Mouse (Mus musculus): ENCODE data around the gene Nxph3. TPM values are rescaled to one million over a fixed set of nuclear protein-coding genes. Genes with fewer than 3 reads are reported as not detected.

Nxph3 gene
- total and polyA plus RNA-seq, 3 experiments: 0.17 TPM; not detected in 2

DNA sequence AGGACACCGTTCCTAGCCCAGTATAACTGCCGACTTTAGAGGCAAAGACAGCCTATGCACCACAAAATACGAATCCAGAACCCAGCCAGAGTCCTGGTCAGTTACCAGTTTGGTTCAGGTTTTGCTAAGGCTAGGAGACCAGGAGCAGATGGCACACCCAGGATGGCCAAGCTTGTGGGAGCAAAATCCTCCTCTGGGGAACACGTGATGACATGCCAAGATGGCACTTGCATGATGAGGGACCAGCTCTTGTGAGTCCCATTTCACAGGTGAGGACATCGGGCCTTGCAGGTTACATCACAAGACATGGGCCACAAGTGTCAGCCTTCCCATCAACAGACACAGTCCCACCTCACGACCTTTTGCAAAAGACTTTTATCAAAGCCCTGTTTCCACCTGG lies 2.0 kb downstream of the Nxph3 start:
- DNase-seq (ENCODE audit: extremely low read depth): no peak
- Histone ChIP-seq H3K9me3 (replicated peaks; ENCODE audit: low read length) (no peaks in the 10 kb centered on the region), H3K4me1 (ENCODE audit: control insufficient read depth in 1 of 2, insufficient read depth in 2 of 2) (peaks cover 13 to 29% of the 10 kb centered on the region in 2 experiments), H3K4me3 (replicated peaks in 1 of 3; ENCODE audit: low read depth in 2 of 3, low read length in 2 of 3, poor library complexity in 1 of 3) (no peak overlapping the region), H3K79me2 (replicated peaks; ENCODE audit: control insufficient read depth, extremely low read depth, insufficient read depth, poor library complexity, severe bottlenecking) (no peaks in the 10 kb centered on the region), H3K4me2 (ENCODE audit: insufficient read depth, low read depth, poor library complexity, severe bottlenecking) (no peak overlapping the region), H3K27me3 (replicated peaks) (peaks cover 93% of the 10 kb centered on the region), H3K36me3 (replicated peaks in 1 of 2; ENCODE audit: control insufficient read depth in 1 of 2, insufficient read depth in 1 of 2, low read length in 1 of 2) (no peaks in the 10 kb centered on the region), H3K27ac (ENCODE audit: insufficient read depth, low read depth) (no peak overlapping the region), H3K9ac (ENCODE audit: insufficient read depth, low read depth) (no peak overlapping the region)
- dilution Hi-C loops (cut with MboI; ENCODE audit: extremely low pct_ligation_motif_present, extremely low pct_unique_long_range_greater_than_20kb, low sequenced_read_pairs): no loop called here
- in situ Hi-C loops (cut with MboI; ENCODE audit: low pct_ligation_motif_present, low pct_unique_long_range_greater_than_20kb, low sequenced_read_pairs): no loop called here
- no peak for TF ChIP-seq RCOR1 (conservative IDR thresholded peaks at IDR 0.05; ENCODE audit: low read depth, low read length)

DNA sequence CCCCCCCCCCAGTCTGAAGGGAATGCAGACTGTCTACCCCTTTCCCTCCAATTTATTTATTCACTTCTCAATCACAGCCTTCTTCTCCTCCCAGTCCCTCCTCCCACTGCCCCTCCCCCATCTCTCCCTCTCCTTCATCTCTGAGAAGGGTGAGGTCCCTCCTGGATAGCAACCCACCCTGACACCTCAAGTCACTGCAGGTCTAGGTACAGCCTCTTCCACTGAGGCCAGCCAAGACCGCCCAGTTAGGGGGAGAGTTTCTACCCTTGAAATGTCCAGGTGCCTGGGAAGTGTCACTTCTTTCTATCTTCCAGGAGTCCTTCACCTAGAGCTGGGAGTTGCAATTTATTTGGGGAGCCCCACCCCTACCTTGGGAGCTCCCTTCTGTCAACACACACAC lies 2.5 kb downstream of the Nxph3 start:
- no peak overlapping the region for H3K27ac ChIP-seq (ENCODE audit: insufficient read depth, low read depth)
- dilution Hi-C loops (cut with MboI; ENCODE audit: extremely low pct_ligation_motif_present, extremely low pct_unique_long_range_greater_than_20kb, low sequenced_read_pairs) (no loop called here), in situ Hi-C loops (cut with MboI; ENCODE audit: low pct_ligation_motif_present, low pct_unique_long_range_greater_than_20kb, low sequenced_read_pairs) (no loop called here)
- no peaks in the 10 kb centered on the region for H3K9me3 ChIP-seq (replicated peaks; ENCODE audit: low read length)
- TF ChIP-seq UBTF (IDR thresholded peaks at IDR 0.05; ENCODE audit: low read depth, low read length): no peak
- no peak for TF ChIP-seq SIN3A (IDR thresholded peaks at IDR 0.05; ENCODE audit: low read length)
- TF ChIP-seq MYC (IDR thresholded peaks at IDR 0.05; ENCODE audit: low read depth, low read length): no peak
- no peak for TF ChIP-seq USF1 (IDR thresholded peaks at IDR 0.05; ENCODE audit: low read depth, low read length)
- no peak for TF ChIP-seq IRF4 (IDR thresholded peaks at IDR 0.05; ENCODE audit: low read depth, low read length)
- TF ChIP-seq NELFE (IDR thresholded peaks at IDR 0.05; ENCODE audit: low read depth, low read length): no peak
- no peak for TF ChIP-seq USF2 (conservative IDR thresholded peaks at IDR 0.05; ENCODE audit: low read depth, low read length)
- no peak for TF ChIP-seq MAX (IDR thresholded peaks at IDR 0.05; ENCODE audit: low read length)
- no peak for TF ChIP-seq HCFC1 (IDR thresholded peaks at IDR 0.05; ENCODE audit: low read depth, low read length)
- no peak for TF ChIP-seq TBP (conservative IDR thresholded peaks at IDR 0.05; ENCODE audit: low read depth, low read length)
- no peak overlapping the region for H3K4me3 ChIP-seq (replicated peaks in 1 of 3; ENCODE audit: low read depth in 2 of 3, low read length in 2 of 3, poor library complexity in 1 of 3)
- no peak for DNase-seq (ENCODE audit: extremely low read depth)
- no peaks in the 10 kb centered on the region for H3K79me2 ChIP-seq (replicated peaks; ENCODE audit: control insufficient read depth, extremely low read depth, insufficient read depth, poor library complexity, severe bottlenecking)
- H3K36me3 ChIP-seq (replicated peaks in 1 of 2; ENCODE audit: control insufficient read depth in 1 of 2, insufficient read depth in 1 of 2, low read length in 1 of 2): no peaks in the 10 kb centered on the region
- H3K4me1 ChIP-seq (ENCODE audit: control insufficient read depth in 1 of 2, insufficient read depth in 2 of 2): peaks cover 13 to 33% of the 10 kb centered on the region in 2 experiments
- H3K9ac ChIP-seq (ENCODE audit: insufficient read depth, low read depth): no peak overlapping the region
- H3K27me3 ChIP-seq (replicated peaks): peaks cover 93% of the 10 kb centered on the region
- no peak overlapping the region for H3K4me2 ChIP-seq (ENCODE audit: insufficient read depth, low read depth, poor library complexity, severe bottlenecking)

DNA sequence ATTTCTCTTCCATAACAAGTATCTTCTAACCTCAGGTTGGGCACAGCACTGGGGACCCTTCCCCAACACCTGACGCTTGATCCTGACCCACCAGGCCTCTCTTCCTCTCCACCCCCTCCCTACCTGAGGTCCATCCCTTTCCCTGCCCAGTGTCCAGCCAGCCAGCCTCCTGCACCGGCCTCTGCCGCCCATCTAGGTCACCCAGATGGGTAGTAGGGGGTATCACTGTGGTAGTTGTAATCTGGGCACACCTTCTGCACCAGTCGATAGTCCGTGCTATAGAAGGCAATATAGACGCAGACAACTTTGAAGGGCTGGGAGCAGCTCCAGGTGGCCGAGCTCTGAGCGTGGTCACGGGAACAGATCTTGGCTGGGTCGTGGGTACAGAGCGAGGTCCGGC lies 3.7 kb downstream of the Nxph3 start:
- dilution Hi-C loops (cut with MboI; ENCODE audit: extremely low pct_ligation_motif_present, extremely low pct_unique_long_range_greater_than_20kb, low sequenced_read_pairs) (no loop called here), in situ Hi-C loops (cut with MboI; ENCODE audit: low pct_ligation_motif_present, low pct_unique_long_range_greater_than_20kb, low sequenced_read_pairs) (no loop called here)
- no peak for DNase-seq (ENCODE audit: extremely low read depth)
- no peak overlapping the region for H3K4me3 ChIP-seq (replicated peaks in 1 of 3; ENCODE audit: low read depth in 2 of 3, low read length in 2 of 3, poor library complexity in 1 of 3)
- peaks cover 13 to 33% of the 10 kb centered on the region in 2 experiments for H3K4me1 ChIP-seq (ENCODE audit: control insufficient read depth in 1 of 2, insufficient read depth in 2 of 2)
- no peak overlapping the region for H3K9ac ChIP-seq (ENCODE audit: insufficient read depth, low read depth)
- no peak overlapping the region for H3K27ac ChIP-seq (ENCODE audit: insufficient read depth, low read depth)
- H3K4me2 ChIP-seq (ENCODE audit: insufficient read depth, low read depth, poor library complexity, severe bottlenecking): no peak overlapping the region
- no peaks in the 10 kb centered on the region for H3K79me2 ChIP-seq (replicated peaks; ENCODE audit: control insufficient read depth, extremely low read depth, insufficient read depth, poor library complexity, severe bottlenecking)
- H3K9me3 ChIP-seq (replicated peaks; ENCODE audit: low read length): no peaks in the 10 kb centered on the region
- TF ChIP-seq MAZ (IDR thresholded peaks at IDR 0.05; ENCODE audit: low read depth, low read length): no peak
- TF ChIP-seq TBP (conservative IDR thresholded peaks at IDR 0.05; ENCODE audit: low read depth, low read length): no peak
- no peak for TF ChIP-seq BHLHE40 (IDR thresholded peaks at IDR 0.05; ENCODE audit: low read depth, low read length)
- no peak for TF ChIP-seq ETS1 (conservative IDR thresholded peaks at IDR 0.05; ENCODE audit: low read depth, low read length)
- no peak for TF ChIP-seq SIN3A (IDR thresholded peaks at IDR 0.05; ENCODE audit: low read length)
- TF ChIP-seq JUN (IDR thresholded peaks at IDR 0.05; ENCODE audit: insufficient read depth, low read depth, low read length): no peak
- no peak for TF ChIP-seq GABPA (IDR thresholded peaks at IDR 0.05; ENCODE audit: insufficient replicate concordance, low read depth, low read length)
- no peak for TF ChIP-seq PAX5 (IDR thresholded peaks at IDR 0.05; ENCODE audit: low read length)
- TF ChIP-seq MAFK (IDR thresholded peaks at IDR 0.05; ENCODE audit: insufficient replicate concordance, low read length): no peak
- no peak for TF ChIP-seq UBTF (IDR thresholded peaks at IDR 0.05; ENCODE audit: low read depth, low read length)
- TF ChIP-seq CHD2 (IDR thresholded peaks at IDR 0.05; ENCODE audit: low read length): no peak
- TF ChIP-seq IRF4 (IDR thresholded peaks at IDR 0.05; ENCODE audit: low read depth, low read length): no peak
- TF ChIP-seq ZKSCAN1 (IDR thresholded peaks at IDR 0.05; ENCODE audit: borderline replicate concordance, low read depth, low read length): no peak
- TF ChIP-seq MYC (IDR thresholded peaks at IDR 0.05; ENCODE audit: low read depth, low read length): no peak
- TF ChIP-seq NELFE (IDR thresholded peaks at IDR 0.05; ENCODE audit: low read depth, low read length): no peak
- no peak for TF ChIP-seq NRF1 (IDR thresholded peaks at IDR 0.05; ENCODE audit: low read depth, low read length)
- TF ChIP-seq ZMIZ1 (IDR thresholded peaks at IDR 0.05; ENCODE audit: low read depth, low read length): no peak
- TF ChIP-seq KAT2A (IDR thresholded peaks at IDR 0.05; ENCODE audit: insufficient replicate concordance, low read length): no peak
- no peak for TF ChIP-seq RAD21 (IDR thresholded peaks at IDR 0.05; ENCODE audit: low read depth, low read length)
- H3K36me3 ChIP-seq (replicated peaks in 1 of 2; ENCODE audit: control insufficient read depth in 1 of 2, insufficient read depth in 1 of 2, low read length in 1 of 2): no peaks in the 10 kb centered on the region
- H3K27me3 ChIP-seq (replicated peaks): peaks cover 93% of the 10 kb centered on the region

Measured in CH12.LX (cell line).